In genomic region chr19:24513105-24513843, GRCm38 (mm10) we compare ENCODE assay signal across 14 mouse cellular contexts. TPM values are rescaled to one million over a fixed set of nuclear protein-coding genes. Genes with fewer than 3 reads are reported as not detected.
A peak's percentile ranks its signal among the peaks of the same experiment; 100 is the strongest.
DNase-seq lines count a peak whose midpoint lies in the region; ATAC-seq lines count a peak whose summit lies in the region.
"Had no signal": no experiment of that assay in that cellular context is flagged by ENCODE, and none has a peak within 500 bp of the region (broad histone marks: within the 10 kb centered on the region; RNA-seq: fewer than 3 reads in every experiment).

No protein-coding gene starts in this region.

- intact Hi-C loops in gastrocnemius, postnatal 14 days (cut with DNase I; ENCODE audit: low total_unique reads), result no loop called here

- peaks cover 20% of the 10 kb centered on the region for H3K36me3 ChIP-seq in megakaryocyte, embryonic 14.5 days (replicated peaks; ENCODE audit: low read length)
- H3K36me3 ChIP-seq: embryonic facial prominence, embryonic 15.5 days; limb, embryonic 13.5 days had no signal

- no peaks in the 10 kb centered on the region for H3K27me3 ChIP-seq in megakaryocyte, embryonic 14.5 days (replicated peaks)
- H3K27me3 ChIP-seq: embryonic facial prominence, embryonic 15.5 days; limb, embryonic 13.5 days had no signal

- ATAC-seq in megakaryocyte, adult 5-6 weeks (ENCODE audit: poor library complexity, severe bottlenecking), result no peak

- peaks cover 89% of the 10 kb centered on the region for H3K4me1 ChIP-seq in megakaryocyte, embryonic 14.5 days
- H3K4me1 ChIP-seq: embryonic facial prominence, embryonic 15.5 days; limb, embryonic 13.5 days had no signal

- DNase-seq in embryo, embryonic 11.5 days (ENCODE audit: low read depth, low spot score), result peak; percentile 20
- DNase-seq in embryo, embryonic 9.5 days (ENCODE audit: extremely low spot score), result no peak
- DNase-seq in liver, result peak; percentile 90
- DNase-seq in spleen, postnatal 36 days (ENCODE audit: low spot score in 2 of 2), result peak; percentile 54 to 74
- DNase-seq in gastrocnemius, postnatal 14 days, result no peak
- no peak for DNase-seq in gastrocnemius, postnatal 4 days (ENCODE audit: low spot score in 2 of 2)
- DNase-seq: cerebellum, adult 2 months; retina, postnatal 1 day; thymus, postnatal 25 days had no signal

- H3K4me3 ChIP-seq in megakaryocyte, embryonic 14.5 days (replicated peaks), result peak overlapping the region; percentile 80
- H3K4me3 ChIP-seq: embryonic facial prominence, embryonic 15.5 days; layer of hippocampus, adult 2 months; limb, embryonic 13.5 days had no signal

- no peaks in the 10 kb centered on the region for H3K9me3 ChIP-seq in megakaryocyte, embryonic 14.5 days
- H3K9me3 ChIP-seq: embryonic facial prominence, embryonic 15.5 days; limb, embryonic 13.5 days had no signal

RNA-seq across cellular contexts. Expression of gene Fam122a, which starts 36.1 kb away (rescaled TPM):
- 16.1 and 22.2 TPM in 2 replicates for polyA plus RNA-seq in megakaryocyte, embryonic 14.5 days (2012; ENCODE audit: insufficient read depth, low replicate concordance)
- total RNA-seq in megakaryocyte, adult 5-6 weeks (2015), result 30.1 and 31.3 TPM in 2 replicates
- total RNA-seq in megakaryocyte, adult 5-6 weeks (2017), result 5.9 and 8.3 TPM in 2 replicates
- 10 to 100 TPM; 15.1 to 20.7 TPM for total RNA-seq in gastrocnemius, postnatal 14 days (2021)
- 10 to 100 TPM; 28.9 to 34.9 TPM for total RNA-seq in gastrocnemius, postnatal 4 days (2021)

RNA-seq across cellular contexts. Expression of gene Pip5k1b, which starts 42.4 kb away (rescaled TPM):
- polyA plus RNA-seq in megakaryocyte, embryonic 14.5 days (2012; ENCODE audit: insufficient read depth, low replicate concordance), result 6.9 and 8.0 TPM in 2 replicates
- 4.9 and 6.2 TPM in 2 replicates for total RNA-seq in megakaryocyte, adult 5-6 weeks (2015)
- total RNA-seq in megakaryocyte, adult 5-6 weeks (2017), result 4.4 and 4.8 TPM in 2 replicates
- total RNA-seq in gastrocnemius, postnatal 14 days (2021), result 1 to 10 TPM in 1 of 2 experiments, under 1 TPM in 1; 0.51 to 1.0 TPM
- 1 to 10 TPM; 1.7 to 1.9 TPM for total RNA-seq in gastrocnemius, postnatal 4 days (2021)

Comparison
In these comparisons a context has a peak if more than half of its experiments do, and no peak if none do; other contexts are left out.
1. DNase-seq: peak in embryo, embryonic 11.5 days (single experiment), liver (single experiment) and spleen, postnatal 36 days (2 of 2); none in embryo, embryonic 9.5 days (single experiment), gastrocnemius, postnatal 14 days (single experiment) and gastrocnemius, postnatal 4 days (0 of 2).